Mouse (Mus musculus) embryonic facial prominence, embryonic 10.5 days (tissue): ENCODE results near the gene Neurl4. TPM values are rescaled to one million over a fixed set of nuclear protein-coding genes. Genes with fewer than 3 reads are reported as not detected.
"Not testable (repeated sequence)": the region's sequence is repeated elsewhere in the genome, so short reads cannot be mapped to it uniquely, and the experiment has no call there.

Experiments used
- DNase-seq: peaks from one replicate; pipeline ENCODE4 v3.0.0-alpha.2; 2017; ENCODE audit warnings: low spot score
- H3K27ac ChIP-seq: fragments of 300-500 bp; sonication (generic); replicated peaks from 2 replicates; pipeline ENCODE4 v1.5.1; 2016; ENCODE audit warnings: mild to moderate bottlenecking
- H3K27me3 ChIP-seq: fragments of 300-500 bp; sonication (generic); replicated peaks from 2 replicates; pipeline ENCODE4 v1.6.1; 2016; ENCODE audit warnings: low read depth, mild to moderate bottlenecking; ENCODE audit not compliant: poor library complexity, severe bottlenecking
- H3K36me3 ChIP-seq: fragments of 300-500 bp; sonication (generic); replicated peaks from 2 replicates; pipeline ENCODE4 v1.6.1; 2016; ENCODE audit warnings: mild to moderate bottlenecking, moderate library complexity
- H3K4me1 ChIP-seq: fragments of 300-500 bp; sonication (generic); 2 replicates; pipeline ENCODE4 v1.6.1; 2016
- H3K4me3 ChIP-seq: fragments of 300-500 bp; sonication (generic); 2 replicates; pipeline ENCODE4 v1.5.1; 2016; ENCODE audit warnings: mild to moderate bottlenecking, moderate library complexity
- H3K9me3 ChIP-seq: fragments of 300-500 bp; sonication (generic); 2 replicates; pipeline ENCODE4 v1.6.1; 2016; ENCODE audit warnings: mild to moderate bottlenecking
- WGBS: fragments of 180-500 bp; shearing (Covaris S2); methylation state at CpG from one replicate; pipeline ENCODE4 v1.1.7; 2016; 5-methylcytosine and 5-hydroxymethylcytosine counted together
- polyA plus RNA-seq: library from polyadenylated mRNA; unstranded; fragments of >200 nt; fragmentation: Nextera tagmentation; extraction: Ambion mirVana; gene quantifications from 2 replicates; pipeline ENCODE4 v1.2.1, GENCODE M21; 2016

The Neurl4 gene
- polyA plus RNA-seq, 1 experiment from 2014 or later, result 11.1 TPM

DNA sequence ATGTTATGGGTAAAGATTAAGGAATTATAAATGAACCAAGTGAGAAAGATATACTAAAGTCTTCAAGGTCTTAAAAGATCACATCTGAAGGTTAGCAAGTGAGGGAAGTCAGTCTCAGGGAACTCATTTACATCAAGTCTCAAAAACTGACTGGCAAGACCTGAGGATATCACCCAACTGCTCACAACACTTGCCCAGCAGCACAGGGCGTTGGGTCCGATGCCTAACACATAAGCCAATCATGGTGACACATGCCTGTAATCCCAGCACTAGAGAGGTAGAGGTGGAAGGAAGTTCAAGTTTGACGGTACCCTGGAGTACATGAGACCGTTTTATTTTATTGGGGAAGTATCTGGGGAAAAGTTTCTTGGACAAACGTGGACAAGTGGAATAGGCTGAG, 17.2 kb downstream of the Neurl4 start:
- WGBS, result 86% methylated on average over 5 of the region's 5 CpGs
- H3K9me3 ChIP-seq, result no peaks in the 10 kb centered on the region
- H3K27me3 ChIP-seq, result no peaks in the 10 kb centered on the region
- DNase-seq, result no peak
- H3K27ac ChIP-seq, result no peak overlapping the region
- H3K4me3 ChIP-seq, result 0 out of 2 replicates have a peak overlapping the region, but pooled peaks have one; percentile 99
- peaks cover 69% of the 10 kb centered on the region for H3K4me1 ChIP-seq
- H3K36me3 ChIP-seq, result peaks cover 56% of the 10 kb centered on the region

DNA sequence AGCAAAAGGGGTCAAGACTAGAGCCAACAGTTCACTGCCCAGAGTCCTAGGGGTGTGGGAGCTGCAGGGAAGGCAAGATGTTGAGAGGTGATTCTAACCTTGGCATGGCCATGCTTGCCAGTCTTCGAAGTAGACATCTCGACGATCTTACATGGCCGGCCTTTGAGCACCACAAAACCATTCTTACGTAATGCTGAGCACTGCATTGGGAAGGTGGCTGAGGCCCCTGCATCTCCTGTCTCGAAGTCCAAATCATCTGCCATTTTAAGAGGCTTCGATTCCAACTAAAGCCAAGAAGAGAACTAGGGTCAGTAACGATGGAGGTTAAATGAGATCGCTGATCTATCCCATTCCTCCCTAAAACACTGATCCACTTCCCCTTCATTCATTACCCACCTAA, 18.2 kb downstream of the Neurl4 start:
- H3K27ac ChIP-seq, result no peak overlapping the region
- WGBS, result 84% methylated on average over 9 of the region's 9 CpGs

DNA sequence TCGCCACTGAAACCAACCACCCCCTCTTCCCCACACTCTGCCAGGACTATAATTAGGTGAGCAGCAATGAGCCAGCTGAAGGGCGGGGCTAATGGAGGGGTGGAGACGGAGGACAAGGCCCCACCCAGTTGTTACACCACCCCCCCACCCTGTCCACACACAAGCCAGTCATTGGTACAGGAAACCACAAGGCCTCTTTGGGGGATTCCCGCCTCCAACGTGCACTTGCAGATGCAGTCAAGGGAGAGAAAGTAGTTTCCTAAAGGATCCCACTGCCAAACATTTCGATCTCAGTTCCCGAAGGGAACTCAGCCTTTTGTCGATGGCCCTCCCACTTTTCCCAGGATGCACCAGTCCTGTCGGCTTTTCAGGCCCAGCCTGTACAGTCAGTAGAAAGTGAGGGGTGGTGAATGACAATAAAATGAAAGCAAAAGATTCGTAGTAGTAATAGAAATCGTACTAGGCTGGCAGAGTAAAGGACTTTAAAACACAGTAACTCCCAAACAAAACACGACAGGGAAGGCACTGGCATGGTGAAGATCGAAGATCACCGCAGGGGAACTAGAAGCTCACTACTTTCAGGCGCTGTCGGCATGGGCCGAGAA, 18.9 kb downstream of the Neurl4 start:
- H3K4me3 ChIP-seq, result peak overlapping the region; percentile 99
- no peaks in the 10 kb centered on the region for H3K27me3 ChIP-seq
- H3K36me3 ChIP-seq, result peaks cover 49% of the 10 kb centered on the region
- under 1% methylated on average over 17 of the region's 17 CpGs for WGBS
- peak; percentile 76 for DNase-seq
- peak overlapping the region; percentile 99 for H3K27ac ChIP-seq
- no peaks in the 10 kb centered on the region for H3K9me3 ChIP-seq
- H3K4me1 ChIP-seq, result peaks cover 58% of the 10 kb centered on the region

More for the DNA sequence above, 18.2 kb downstream of the Neurl4 start:
- peak overlapping the region; percentile 99 for H3K4me3 ChIP-seq
- H3K4me1 ChIP-seq, result peaks cover 63% of the 10 kb centered on the region
- no peaks in the 10 kb centered on the region for H3K9me3 ChIP-seq
- H3K36me3 ChIP-seq, result peaks cover 51% of the 10 kb centered on the region
- DNase-seq, result no peak
- H3K27me3 ChIP-seq, result no peaks in the 10 kb centered on the region

DNA sequence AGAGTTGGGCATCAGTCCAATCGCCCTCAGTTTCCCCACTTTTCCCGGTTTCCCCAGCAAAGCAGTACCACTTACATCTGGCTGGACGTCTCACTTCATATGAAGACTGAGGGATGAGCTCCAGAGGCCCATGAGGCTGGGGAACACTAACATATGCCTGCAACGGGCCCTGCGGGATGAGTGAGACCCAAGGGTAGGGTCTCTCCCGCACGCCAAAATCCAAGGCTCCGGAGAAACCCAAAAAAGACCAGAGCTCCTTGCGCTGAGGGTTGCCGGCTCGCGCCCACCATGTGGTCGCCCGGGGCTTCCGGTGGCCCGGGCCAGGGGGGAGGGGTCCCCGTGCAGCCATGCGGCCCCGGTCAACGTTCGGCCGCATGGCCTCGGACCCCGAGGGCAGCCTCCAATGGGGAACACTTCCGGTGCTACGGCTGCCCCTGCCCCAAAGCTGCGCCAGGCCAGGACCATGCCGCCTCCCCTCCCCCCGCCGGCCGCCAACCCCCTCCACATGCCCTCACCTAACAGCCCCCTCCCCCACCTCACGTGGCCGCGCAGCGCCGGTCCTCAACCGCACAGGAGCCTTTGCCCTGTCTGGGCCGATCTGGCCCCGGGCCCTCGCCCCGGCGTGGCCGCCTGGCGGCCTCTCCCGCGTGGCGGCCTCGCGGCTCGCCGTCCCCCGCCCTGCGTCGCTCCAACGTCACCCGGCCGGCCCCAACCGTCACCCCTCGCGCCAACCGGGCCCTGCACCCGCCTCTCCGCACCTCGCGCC, 19.6 kb downstream of the Neurl4 start:
- Histone ChIP-seq H3K27me3 (no peaks in the 10 kb centered on the region), H3K27ac (peak overlapping the region; percentile 99), H3K4me3 (peak overlapping the region; percentile 99), H3K36me3 (peaks cover 42% of the 10 kb centered on the region), H3K4me1 (peaks cover 51% of the 10 kb centered on the region), H3K9me3 (no peaks in the 10 kb centered on the region)
- peak; percentile 80 for DNase-seq
- under 1% methylated on average over 64 of the region's 65 CpGs for WGBS

DNA sequence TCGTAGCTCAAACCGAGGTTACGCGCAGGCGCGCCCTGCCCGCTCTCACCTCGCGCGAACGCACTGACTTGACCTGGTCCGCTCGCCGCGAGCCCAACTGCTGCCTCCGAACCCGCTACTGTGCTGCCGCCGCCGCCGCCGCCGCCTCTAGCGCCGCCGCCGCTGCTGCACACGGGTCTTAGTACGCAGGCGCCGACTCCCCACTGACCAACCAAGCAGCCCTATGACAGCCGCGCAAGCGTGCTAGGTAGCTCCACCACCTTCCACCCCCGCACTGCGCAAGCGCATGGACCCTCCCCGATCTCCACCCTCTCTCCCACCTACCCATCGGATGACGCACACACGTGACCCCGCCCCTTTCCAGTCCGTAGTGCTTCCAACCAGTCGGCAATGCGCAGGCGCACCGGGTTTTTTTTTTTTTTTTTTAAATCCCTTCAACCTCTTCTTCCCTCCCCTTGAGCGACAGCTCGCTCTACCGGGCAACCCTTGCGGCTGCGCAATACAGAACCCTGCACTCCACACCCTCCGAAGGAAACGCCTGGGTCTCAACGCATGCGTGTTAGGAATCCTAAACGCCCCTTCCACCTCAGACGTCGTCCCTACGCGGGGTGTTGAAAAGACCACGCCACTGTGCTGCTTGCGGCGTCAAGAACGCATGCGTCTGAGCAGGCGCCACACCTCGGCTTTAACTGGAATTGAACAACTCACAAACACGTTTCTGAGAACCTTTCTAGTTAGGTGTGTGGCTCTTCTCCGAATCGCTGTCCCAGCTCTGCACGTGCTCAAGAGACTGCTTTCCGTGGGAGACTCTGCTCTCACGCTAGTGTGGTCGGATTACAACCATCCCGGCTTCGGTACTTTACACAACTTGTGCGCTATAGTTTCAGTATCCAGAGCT, 20.5 kb downstream of the Neurl4 start, which contains the start of gene Eif5a:
TSS of gene Eif5a (minus strand) at position 845 of the 898 bp plus-strand sequence.
- DNase-seq, result peak; percentile 100
- Histone ChIP-seq H3K9me3 (no peaks in the 10 kb centered on the region), H3K36me3 (peaks cover 33% of the 10 kb centered on the region), H3K4me1 (peaks cover 42% of the 10 kb centered on the region), H3K4me3 (peak within 1 kb of the TSS; percentile 99), H3K27me3 (no peaks in the 10 kb centered on the region), H3K27ac (peak within 1 kb of the TSS; percentile 99)
- under 1% methylated on average over 78 of the region's 78 CpGs for WGBS

DNA sequence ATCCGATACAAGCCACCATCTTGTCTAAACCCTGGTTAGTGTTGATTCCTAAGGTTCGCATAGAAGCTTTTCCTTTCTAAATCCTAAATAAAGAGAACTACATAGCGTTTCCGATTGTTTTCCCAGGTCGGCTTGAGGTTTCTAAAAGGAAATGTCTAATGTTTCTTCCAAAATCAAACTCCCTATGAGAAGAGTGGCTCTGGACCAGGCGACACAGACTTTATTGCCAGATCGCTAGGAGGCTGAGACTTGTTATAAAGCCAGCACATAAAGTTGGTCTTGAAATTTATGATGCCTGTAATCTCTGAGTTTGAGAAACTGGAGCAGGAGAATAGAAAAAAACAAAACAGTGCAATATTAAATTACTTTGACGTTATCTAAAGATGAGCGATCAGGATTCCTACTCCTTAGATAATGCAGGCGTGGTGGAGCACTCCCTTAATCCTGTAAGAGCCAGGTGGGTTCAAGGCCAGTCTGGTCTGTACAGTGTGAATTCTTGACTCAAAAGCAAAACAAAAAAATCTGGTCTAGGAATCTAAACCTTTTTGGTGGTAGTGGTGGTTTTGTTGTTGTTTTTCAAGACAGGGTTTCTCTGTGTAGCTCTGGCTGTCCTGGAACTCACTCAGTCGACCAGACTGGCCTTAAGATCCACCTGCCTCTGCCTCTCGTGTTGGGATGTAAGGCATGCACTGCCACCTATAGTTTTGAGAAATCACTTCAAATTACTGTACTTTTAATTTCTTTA, 21.3 kb downstream of the Neurl4 start:
- H3K27ac ChIP-seq, result peak overlapping the region; percentile 99
- peaks cover 25% of the 10 kb centered on the region for H3K36me3 ChIP-seq
- no peak for DNase-seq
- H3K4me3 ChIP-seq, result peak overlapping the region; percentile 99
- H3K9me3 ChIP-seq, result no peaks in the 10 kb centered on the region
- 6% methylated on average over 12 of the region's 12 CpGs for WGBS
- H3K27me3 ChIP-seq, result no peaks in the 10 kb centered on the region
- peaks cover 37% of the 10 kb centered on the region for H3K4me1 ChIP-seq

DNA sequence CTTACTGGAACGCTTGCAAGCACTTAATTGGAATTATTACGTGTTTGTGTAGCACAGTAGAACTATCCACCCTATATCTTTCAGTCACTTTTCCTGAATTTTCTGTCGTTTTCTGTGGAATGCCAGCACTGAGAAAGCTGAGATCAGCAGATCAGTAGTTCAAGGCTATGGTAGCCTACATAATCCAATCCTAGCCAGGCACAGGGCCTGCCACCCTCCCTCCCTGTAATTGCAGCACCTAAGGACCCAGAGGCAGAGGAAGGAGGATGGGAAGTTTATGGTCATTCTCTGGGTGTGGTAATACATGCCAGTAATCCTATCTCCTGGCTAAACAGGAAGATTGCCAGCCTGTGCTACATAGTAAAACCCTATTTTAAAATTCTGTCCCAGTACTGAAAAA, 21.9 kb downstream of the Neurl4 start:
- Histone ChIP-seq H3K27me3 (no peaks in the 10 kb centered on the region), H3K4me3 (peak overlapping the region; percentile 99), H3K36me3 (peaks cover 19% of the 10 kb centered on the region), H3K4me1 (peaks cover 32% of the 10 kb centered on the region), H3K27ac (peak overlapping the region; percentile 99), H3K9me3 (no peaks in the 10 kb centered on the region)
- 73% methylated on average over 3 of the region's 3 CpGs for WGBS
- DNase-seq, result no peak

DNA sequence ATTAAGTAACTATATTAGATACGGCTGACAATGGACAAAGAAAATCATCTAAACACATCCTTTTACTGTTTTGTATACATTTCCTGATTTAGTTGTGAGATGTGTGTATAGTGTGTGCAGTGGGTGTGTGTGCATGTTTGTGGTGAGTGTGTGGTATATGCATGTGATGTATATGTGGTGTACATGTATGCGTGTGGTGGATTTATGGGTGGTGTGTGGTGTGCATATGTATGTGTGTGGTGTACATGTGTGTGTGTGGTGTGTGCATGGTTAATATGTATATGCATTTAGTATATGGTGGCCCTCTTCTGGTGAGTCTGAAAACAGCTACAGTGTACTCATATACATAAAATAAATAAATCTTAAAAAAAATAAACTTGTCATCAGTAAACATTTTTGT, 26.6 kb downstream of the Neurl4 start:
- Histone ChIP-seq H3K27ac (no peak overlapping the region), H3K4me1 (peaks cover 6% of the 10 kb centered on the region), H3K36me3 (no peaks in the 10 kb centered on the region), H3K9me3 (no peaks in the 10 kb centered on the region), H3K27me3 (no peaks in the 10 kb centered on the region), H3K4me3 (no peak overlapping the region)
- WGBS, result 94% methylated on average over 2 of the region's 2 CpGs
- no peak for DNase-seq

DNA sequence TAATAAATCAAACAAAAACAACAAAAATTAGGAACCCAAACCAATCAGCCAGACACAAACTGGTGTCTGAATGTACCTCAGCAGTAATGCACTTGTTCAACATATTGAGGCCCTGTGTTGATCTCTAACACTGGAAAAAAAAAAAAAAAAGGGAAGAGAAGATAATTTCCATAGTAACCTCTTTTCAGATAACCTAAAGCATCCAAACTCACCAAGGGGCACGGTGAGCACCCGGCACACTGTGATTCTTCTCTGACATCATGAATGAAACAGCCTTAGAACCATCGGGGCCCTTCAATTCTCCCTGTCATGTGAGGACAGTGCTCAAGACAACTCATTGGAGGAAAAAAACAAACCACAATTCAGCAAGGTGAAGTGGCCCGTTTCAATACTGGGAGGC, 28.8 kb downstream of the Neurl4 start:
- DNase-seq, result no peak
- 91% methylated on average over 4 of the region's 4 CpGs for WGBS
- H3K4me3 ChIP-seq, result no peak overlapping the region
- no peaks in the 10 kb centered on the region for H3K9me3 ChIP-seq
- no peaks in the 10 kb centered on the region for H3K36me3 ChIP-seq
- H3K27me3 ChIP-seq, result peaks cover 6% of the 10 kb centered on the region; the same call in 1 of the 2 replicates
- no peak overlapping the region for H3K27ac ChIP-seq
- H3K4me1 ChIP-seq, result 0 out of 2 replicates have a peak, but pooled peaks cover 8% of the 10 kb centered on the region

DNA sequence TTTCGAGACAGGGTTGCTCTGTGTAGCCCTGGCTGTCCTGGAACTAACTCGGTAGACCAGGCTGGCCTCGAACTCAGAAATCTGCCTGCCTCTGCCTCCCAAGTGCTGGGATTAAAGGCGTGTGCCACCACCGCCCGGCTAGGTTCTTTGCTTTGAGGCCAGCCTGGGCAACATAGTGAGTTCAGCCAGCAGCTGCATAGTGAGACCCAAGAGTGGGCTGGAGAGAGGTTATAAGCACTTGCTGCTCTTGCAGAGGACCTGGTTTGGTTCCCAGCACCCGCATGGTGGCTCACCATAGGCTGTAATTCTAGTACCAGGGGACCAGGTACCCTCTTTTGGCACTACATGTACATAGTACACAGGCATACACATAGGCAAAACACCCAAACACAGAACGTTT, 29.3 kb downstream of the Neurl4 start:
- DNase-seq, H3K36me3 ChIP-seq, H3K4me3 ChIP-seq, H3K9me3 ChIP-seq, H3K27ac ChIP-seq: not testable (repeated sequence)
- H3K4me1 ChIP-seq, result peaks cover 12% of the 10 kb centered on the region
- 87% methylated on average over 8 of the region's 8 CpGs for WGBS
- H3K27me3 ChIP-seq, result peaks cover 11% of the 10 kb centered on the region; the same call in 1 of the 2 replicates

DNA sequence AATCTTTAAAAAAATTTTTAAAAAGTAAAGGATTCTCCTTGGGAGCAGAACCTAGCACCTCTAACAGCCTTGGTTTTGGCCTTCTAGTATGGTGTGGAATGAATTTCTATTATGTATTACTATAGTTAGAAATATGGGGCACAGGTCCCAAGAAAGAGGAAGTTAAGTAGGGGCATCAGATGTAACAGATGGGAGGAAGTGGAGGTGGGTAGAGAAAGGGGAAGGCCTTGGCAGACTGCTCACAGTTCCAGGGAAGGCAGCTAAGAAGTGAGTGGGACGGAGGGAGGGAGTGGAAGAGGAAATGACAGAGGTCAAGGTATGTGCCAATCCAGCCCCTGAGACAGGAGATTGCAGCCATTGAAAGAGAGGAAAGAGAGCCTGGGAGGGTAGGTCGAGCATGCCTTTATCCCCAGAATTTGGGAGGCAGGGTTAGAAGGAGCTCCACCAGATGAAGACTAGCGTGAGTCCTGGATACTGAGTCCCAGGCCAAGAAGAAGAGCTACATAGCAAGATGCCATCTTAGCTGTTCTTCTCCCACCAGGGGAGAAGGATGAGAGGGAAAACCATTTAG, 30.2 kb downstream of the Neurl4 start:
- Histone ChIP-seq H3K36me3 (no peaks in the 10 kb centered on the region), H3K4me1 (peaks cover 21% of the 10 kb centered on the region)
- 65% methylated on average over 3 of the region's 3 CpGs for whole genome bisulfite sequencing

More for the DNA sequence above, 30.2 kb downstream of the Neurl4 start:
- no peaks in the 10 kb centered on the region for H3K9me3 ChIP-seq
- no peak for DNase-seq
- no peak overlapping the region for H3K27ac ChIP-seq
- H3K27me3 ChIP-seq, result peaks cover 19% of the 10 kb centered on the region
- no peak overlapping the region for H3K4me3 ChIP-seq
